Mouse (Mus musculus): ENCODE results near the gene Nde1.

GRCm38 (mm10) chr16:14117299-14117698 is 45.8 kb upstream of the Nde1 start:
- TF ChIP-seq TAL1 (IDR thresholded peaks at IDR 0.05; ENCODE audit: low read length) (no peak), GATA1 (IDR thresholded peaks at IDR 0.05; ENCODE audit: low read length) (no peak)

Data from erythroblast, embryonic 14.5 days (primary cell).